Mouse (Mus musculus) left cerebral cortex, adult 9 months (tissue): ENCODE data around the gene Atl2.

Source experiments
- DNase-seq, 2 experiments: peaks; one replicate each; pipeline ENCODE4 v3.0.0; 2022; ENCODE audit warnings: low spot score in 2 of 2

Gene Atl2

GRCm38 (mm10) chr17:79824406-79824805 lies 71.5 kb downstream of the Atl2 start:
- no peak for DNase-seq

GRCm38 (mm10) chr17:79818884-79819283 lies 77.0 kb downstream of the Atl2 start:
- no peak for DNase-seq

GRCm38 (mm10) chr17:79817995-79818394 lies 77.9 kb downstream of the Atl2 start:
- DNase-seq: no peak

- DNase-seq: no peak
Observed at GRCm38 (mm10) chr17:79817551-79817950, 78.4 kb downstream of the Atl2 start.

GRCm38 (mm10) chr17:79816896-79817295 lies 79.0 kb downstream of the Atl2 start:
- DNase-seq: no peak

- no peak for DNase-seq
Observed at GRCm38 (mm10) chr17:79810421-79810820, 85.5 kb downstream of the Atl2 start.

- DNase-seq: no peak
Observed at GRCm38 (mm10) chr17:79809491-79810316, 86.2 kb downstream of the Atl2 start.

GRCm38 (mm10) chr17:79807237-79807930 lies 88.5 kb downstream of the Atl2 start:
- DNase-seq: no peak

- no peak for DNase-seq
Observed at GRCm38 (mm10) chr17:79804747-79805146, 91.2 kb downstream of the Atl2 start.

GRCm38 (mm10) chr17:79802056-79802455 lies 93.9 kb downstream of the Atl2 start:
- no peak for DNase-seq

GRCm38 (mm10) chr17:79798831-79799230 lies 97.1 kb downstream of the Atl2 start:
- DNase-seq: no peak
